Mouse (Mus musculus) CD4-positive, CD25-positive, alpha-beta regulatory T cell, adult 2 months (primary cell): ENCODE measurements at regions not wholly inside any gene's neighbourhood (a gene's known extent, or its start where the extent isn't known, plus 50 kb on each side); places are given as distances from the start of the nearest gene placed in this dataset.

Experiments
- DNase-seq: peaks from one replicate; pipeline ENCODE4 v3.0.0-alpha.2; 2012; ENCODE audit warnings: low read depth, low spot score

DNA sequence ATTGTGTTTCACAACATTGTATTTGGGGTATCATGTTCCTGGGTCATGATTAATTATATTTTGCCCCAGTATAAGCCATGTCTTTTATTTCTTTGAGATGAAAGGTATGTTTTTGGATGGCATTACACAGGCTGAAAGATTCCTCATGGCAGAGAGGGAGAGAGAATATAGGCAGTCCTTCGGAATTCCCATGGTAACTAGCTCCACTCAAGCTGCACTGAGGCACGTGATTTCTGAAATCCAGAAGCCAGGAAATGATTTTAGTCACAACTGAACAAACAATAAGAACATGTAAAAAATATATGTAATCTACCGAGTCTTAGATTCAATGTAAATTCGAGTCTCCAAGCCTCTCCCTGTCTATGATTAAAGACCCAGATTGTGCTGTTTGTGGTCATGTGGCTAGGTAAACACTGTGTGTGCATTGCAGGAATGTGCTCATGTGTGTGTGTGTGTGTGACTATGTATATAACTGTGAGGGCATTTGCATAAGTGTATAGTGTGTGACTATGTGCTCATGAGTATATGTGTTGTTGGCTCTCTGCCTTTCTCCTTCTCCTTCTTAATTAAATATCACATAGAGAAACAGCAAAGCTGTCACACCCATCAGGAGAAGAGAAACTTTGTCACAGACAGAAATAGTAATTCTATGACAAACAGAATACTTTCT lies 169.8 kb downstream of the Diras2 start:
- no peak for DNase-seq

DNA sequence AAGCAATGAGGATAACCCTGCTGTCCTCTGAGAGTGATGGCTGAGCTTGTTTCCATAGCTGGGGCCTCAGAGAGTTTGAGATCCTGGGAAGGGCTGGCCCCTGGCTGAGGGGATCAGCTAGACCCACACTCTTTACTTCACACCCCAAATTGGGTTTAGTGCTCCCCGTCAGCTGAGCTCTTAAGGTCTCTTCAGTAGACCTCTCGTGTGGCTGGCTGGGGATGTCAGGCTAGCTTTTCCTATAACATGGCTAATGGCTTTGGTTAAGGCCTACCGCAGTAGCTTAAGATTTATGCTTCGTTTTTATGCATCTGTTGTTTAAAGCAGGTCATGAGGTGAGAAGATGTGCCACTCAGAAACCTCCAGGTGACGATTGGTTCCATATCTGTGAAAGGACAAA lies 168.8 kb downstream of the Diras2 start:
- DNase-seq = no peak

DNA sequence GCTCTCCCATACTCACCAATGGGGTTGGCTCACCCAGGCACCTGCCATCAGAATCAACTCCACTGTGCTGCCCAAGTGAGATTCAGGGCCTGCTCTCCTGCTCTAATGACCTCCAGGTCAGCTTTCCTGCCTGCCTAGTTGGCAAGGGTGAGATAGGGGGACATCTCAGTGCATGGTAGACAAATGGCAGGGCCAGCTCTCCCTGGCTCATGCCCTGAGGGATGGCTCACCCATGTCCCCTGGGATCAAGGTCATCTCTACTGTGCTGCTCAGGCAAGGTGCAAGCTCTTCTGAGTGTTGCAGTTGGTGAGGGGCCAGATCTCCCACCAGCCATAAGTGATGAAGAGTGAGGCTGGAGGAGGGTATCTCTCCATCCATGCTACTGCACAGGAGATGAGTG lies 161.2 kb downstream of the Diras2 start:
- no peak for DNase-seq

DNA sequence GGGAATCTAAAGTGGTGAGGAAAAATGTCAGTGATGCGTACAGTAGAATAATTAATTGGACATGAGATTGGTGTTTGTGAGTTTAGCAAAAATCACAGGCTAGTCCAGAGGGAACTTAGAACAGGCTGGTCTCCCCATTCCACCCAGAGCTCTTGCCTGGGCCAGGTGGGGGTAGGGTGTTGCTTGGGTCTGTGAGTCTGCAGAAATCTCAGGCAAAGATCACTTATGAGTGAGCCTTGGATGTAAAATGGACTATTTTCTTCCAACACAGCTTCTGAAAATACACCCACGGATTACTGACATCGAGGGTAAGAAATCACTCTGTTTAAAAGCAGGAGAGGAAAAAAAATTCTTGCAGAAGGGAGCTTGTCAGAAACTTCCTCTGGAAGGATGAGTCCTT lies 159.1 kb downstream of the Diras2 start:
- DNase-seq = no peak

DNA sequence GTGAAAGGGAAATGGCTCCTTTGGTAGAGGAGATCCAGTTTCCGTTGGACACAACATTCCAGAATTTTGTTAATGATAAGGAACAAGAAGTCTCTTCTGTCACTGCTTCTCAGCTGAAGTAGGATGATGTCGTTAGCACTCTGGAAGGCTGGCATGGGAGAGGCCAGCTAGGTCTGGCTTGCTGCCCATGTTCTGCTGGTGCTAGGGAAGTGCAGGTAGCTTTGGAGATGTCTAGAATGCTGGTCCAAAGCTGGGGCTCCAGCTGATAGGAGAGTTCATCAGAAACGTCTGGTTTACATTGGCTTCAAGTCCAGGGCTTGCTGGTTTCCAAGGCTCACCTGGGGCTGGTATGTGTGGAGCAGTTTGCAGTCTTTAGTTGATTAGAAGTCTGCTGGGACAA lies 156.3 kb downstream of the Diras2 start:
- no peak for DNase-seq

DNA sequence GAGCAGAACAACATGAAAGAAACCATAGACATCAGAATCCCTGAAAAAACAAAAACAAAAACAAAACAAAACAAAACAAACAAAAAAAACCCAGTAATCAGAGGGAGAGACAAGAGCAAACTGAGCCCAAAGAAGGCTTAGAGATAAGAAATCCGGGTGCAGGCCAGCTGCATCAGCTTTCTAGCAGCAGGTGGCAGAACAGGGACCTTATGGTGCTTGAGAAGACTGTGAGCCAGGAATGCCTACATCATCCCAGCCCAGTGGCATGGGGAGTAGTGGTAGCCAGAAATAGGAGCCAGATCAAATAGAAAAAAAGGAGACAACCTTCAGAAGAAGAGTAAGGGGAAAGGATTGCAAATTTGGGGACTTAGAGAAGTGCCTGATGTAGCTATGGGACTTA lies 152.8 kb downstream of the Diras2 start:
- DNase-seq = no peak

DNA sequence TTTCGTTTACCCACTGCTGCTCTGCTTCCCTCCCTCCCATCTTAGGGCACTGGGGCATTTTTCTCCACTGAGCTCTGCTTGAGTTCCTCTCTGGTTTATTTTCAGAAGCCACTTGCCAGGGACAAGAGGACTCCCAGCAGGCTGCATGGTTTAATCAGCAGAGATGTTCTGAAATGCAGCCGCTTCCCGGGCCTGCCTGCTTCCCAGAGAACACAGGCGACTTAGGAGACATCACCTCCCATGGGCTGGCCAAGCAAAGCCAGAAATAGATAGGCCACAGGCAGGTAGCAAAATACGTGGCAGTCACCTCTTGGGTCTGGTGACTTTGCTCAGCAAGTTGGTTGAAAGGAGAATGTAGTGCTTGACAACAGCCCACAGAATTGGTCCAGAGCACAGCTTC lies 141.8 kb downstream of the Diras2 start:
- DNase-seq = no peak

DNA sequence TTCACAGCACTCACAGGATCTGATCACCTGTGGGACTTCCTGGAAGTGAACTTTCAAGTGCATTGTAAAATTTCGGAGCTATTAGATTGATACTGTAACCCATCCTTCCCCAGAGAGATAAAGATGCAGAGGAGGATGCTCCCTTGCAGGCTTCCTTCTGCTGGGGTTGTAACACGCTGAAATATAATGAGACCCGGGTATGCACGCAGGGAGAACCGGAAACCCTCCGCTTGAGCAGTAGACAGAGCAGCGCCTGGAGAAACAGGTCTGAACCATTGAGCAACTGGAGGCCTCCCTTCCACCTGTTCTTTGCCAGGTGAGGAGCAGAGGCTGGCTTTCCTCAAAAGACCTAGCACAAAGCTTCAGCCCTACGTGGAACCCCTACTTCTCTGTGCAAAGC lies 135.3 kb downstream of the Diras2 start:
- DNase-seq = no peak

DNA sequence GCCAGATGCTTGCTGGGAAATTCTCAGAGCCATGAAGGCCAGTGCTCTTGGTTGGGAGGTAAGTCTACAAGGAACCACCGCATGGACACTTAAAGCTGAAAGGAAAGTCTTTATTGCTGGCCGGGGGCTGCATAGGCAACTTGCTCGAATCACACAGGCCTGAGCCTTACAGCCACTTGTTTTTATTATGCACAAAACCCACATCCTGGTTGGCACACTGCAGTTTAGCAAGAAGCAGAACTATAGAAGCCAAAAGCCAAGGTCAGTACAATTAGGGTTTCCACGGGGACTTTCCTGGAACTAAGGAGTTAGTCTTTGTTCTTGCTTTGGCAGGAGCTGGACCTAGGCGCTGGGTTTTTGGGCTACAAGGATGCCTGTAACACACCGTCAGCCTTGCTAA lies 132.7 kb downstream of the Diras2 start:
- DNase-seq = no peak

DNA sequence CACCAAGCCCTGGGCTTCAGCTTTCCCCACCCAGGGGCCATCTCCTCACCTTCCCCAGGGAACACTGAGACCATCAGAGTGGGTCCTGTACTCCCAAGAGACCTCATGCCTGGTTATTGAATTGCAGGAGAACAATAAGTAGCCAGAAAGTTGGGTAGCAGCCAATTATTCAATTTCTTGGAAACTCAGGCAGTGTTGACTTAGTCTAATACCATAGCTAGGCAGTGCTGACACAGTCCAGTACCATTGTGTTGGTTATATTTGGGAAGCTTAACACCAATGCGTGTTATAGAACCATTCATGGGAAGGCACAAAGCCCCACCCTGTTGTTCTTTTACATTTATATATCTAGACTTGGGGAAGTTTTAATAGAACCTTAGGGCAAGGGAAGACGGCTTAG lies 131.9 kb downstream of the Diras2 start:
- no peak for DNase-seq

DNA sequence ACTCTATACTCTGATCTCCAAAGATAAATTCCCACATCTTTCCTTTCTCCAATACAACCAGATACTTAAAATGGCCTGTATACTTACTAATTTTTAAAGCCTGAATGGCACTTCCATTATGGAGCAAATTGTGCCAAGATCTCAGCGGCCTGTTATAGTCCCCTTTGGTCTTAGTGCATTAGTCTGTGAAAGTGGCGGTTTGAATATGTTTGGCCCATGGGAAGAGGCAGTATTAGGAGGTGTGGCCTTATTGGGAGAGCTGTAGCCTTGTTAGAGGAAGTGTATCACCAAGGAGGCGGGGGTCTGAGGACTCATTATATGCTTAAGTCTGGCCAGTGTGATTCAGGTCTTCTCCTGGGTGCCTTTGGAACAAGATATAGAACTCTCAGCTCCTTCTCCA lies 127.3 kb downstream of the Diras2 start:
- no peak for DNase-seq

DNA sequence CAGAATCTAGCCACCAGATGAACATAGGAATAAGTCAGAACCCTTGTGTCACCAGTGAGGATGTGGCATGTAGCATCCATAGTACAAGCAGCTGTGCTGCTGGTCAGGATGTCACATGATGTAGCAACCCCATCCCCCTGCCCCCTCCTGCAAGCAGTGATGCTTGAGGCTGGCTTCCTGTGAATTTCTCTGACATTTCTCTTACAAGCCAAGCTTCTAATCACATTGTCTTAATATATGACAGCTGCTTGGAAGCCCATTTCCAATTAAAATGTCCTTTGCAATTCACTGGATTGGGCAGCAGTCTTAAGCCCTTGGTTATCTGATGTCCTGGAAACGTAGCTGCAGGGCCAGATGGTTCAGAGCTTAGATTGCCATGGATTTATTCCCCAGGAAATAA lies 114.8 kb downstream of the Diras2 start:
- DNase-seq = no peak

DNA sequence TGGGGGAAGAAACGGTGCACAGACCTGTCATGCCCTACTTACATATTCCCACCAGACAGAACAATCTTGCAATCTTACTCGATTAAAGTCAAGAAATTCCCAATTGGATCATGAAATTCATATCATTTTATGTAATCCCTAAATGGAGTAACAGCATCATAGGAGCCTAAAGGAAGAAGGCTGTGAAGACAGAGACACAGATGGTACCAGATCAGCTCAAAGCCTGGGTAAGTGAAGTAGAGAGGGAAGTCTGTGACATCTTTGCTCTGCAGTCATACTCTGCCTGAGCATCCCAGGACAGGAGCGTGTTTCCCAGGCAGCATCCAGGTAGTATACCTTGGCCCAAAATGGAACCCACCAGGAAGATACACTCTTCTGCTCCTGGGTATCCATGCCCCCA lies 108.6 kb downstream of the Diras2 start:
- no peak for DNase-seq

DNA sequence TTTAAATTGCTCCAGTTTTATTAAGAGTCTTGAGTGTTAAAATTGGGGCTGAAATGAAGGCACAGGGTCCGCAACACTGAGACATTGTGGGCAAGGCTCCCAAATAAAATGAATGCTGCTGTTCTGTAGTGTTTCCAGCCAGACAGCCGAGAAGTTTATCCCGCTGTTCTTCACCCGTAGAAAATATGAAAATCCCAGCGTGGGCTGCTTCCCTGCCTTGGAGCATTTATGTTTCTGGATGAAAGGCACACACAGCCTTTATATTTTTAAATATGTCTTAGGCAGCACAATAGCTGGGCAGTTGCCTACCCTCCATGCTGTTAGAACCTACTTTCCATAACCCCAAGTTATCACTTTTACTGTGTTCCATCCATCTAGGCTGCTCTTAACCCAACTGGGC lies 102.6 kb downstream of the Diras2 start:
- DNase-seq = no peak

DNA sequence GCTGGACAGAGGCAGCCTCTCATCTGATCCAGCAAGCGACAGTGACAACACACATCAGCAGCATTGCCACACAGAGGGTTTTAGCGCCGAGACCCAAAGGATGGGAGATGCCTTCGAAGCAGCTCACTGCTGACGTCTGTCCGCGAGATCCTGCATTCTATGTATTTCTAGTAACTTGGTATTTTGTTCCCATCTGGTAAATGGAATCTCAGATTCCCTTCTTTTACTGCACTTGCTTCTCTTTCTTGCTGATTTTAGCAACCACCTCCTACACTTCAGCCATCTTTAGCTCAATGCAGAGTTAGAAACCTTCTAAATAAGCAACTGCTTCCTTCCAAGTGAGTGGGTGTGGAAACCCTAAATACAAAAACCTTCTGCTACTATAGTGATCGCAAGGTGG lies 94.3 kb downstream of the Diras2 start:
- DNase-seq = no peak

DNA sequence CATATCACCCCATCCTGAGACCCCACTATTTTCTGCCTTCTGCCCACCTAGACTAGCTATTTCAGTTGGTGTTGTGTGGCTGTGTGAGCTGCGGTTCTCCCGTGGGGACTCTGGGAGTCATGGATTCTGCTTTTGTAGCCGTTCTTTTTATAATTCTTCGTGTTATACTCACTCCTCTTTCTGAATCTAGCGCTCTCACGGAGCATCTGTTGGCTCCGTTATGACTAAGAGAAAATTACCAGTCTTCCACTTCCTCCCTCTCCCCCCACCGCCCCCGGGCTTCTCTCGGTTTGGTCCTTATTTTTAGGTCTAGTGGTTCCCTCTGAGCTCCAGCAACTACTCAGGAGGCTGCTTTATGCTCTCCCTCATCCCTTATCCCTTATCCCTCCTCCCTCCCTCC lies 85.6 kb downstream of the Diras2 start:
- DNase-seq = no peak

DNA sequence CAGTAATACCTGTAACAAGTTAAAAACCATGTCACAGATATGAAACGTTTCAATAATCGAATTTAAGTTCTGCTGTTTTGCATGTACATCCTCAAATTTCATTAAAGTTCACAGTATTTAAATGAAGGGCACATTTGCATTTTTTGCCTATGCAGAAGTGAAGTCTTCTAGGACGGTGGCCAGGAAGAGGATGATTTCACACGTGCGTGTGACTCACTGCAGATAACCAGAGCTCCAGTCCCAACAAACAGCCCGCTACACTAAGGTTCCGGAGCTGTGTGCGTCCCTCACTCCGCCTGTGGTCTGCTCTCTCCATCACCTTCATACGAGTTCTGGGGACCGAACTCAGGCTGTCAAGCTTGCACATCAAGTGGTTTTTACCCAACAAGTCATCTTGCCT lies 82.2 kb downstream of the Diras2 start:
- DNase-seq = no peak

DNA sequence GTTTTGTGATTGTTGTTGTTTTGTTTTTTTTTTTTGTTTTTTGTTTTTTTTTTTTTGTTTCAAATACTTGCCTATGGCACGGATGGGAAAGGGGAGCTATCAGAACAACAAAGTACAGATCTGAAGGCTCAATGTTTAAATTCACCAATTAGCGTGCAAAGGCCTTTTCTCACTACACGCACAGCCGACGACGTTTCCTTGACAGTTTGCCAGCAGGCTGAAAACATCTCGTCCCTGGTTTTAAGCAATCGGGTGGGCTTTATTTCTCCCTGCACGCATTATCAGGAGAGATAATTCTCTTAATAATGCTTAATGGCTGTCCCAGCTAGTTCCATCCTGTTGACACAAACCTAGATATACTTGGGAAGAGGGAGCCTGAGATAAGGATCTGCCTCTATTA lies 79.6 kb downstream of the Diras2 start:
- no peak for DNase-seq

DNA sequence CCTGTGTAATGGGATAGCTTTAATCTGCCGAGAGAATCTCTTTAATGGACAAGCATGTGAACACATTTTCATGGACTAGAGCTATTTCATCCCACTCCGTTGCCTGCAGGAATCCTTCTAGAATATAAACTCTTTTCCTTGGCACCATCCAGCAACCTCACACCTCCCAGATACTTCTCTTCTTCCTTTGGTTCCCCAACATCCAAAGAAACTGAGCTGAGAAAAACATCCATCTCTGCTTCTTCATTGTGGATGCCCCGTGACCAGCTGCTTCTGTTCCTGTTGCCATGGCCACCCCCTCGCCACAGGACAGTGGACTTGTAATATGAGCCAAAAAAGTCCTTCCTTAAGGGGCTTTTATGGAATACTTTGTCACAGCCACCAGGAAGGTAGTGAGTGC lies 78.8 kb downstream of the Diras2 start:
- no peak for DNase-seq
